7 mouse cellular contexts compared by ENCODE assay signal in the genomic region with DNA sequence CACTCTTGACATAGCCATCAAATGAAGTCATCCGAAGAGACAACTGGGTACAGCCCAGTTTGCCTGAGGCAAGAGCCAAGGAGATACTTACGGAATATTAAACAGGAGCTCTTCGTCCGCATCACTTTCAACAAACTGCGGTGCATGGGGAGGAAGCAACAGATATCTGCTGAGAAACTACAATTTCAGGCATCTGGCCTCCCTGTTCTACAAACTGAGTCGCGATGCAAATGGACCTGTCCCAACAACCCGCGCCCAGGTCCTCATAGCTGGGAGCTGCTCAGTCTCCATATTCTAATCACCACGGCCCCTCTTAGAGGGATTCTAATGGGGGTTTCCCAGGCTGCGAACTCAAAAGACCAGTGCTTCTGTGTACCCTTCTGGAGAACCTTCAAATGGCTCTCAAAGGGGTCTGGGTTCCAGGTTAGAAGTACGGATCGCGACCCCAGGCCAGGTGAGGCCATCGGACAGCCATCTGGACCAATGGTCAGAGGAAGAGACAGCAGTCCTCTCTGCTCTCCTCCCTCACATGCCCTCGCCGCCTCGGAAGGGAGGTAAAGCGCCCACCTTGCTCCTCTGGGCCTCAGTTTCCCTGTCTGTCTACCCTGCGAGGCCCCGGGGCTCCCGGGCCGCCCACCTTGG. TPM values are rescaled to one million over a fixed set of nuclear protein-coding genes. Genes with fewer than 3 reads are reported as not detected.
A peak's percentile ranks its signal among the peaks of the same experiment; 100 is the strongest.
DNase-seq lines count a peak whose midpoint lies in the region; ATAC-seq and TF ChIP-seq lines count a peak whose summit lies in the region.

No protein-coding gene starts in this region.

- DNase-seq in lung, embryonic 14.5 days, result peak; percentile 7
- DNase-seq in lung, adult 18-20 months, result no peak
- no peak for DNase-seq in embryonic facial prominence, embryonic 11.5 days (ENCODE audit: low spot score)
- DNase-seq in layer of hippocampus, adult 8-10 months (ENCODE audit: low spot score in 2 of 2), result no peak

- peak overlapping the region; percentile 83 for H3K27ac ChIP-seq in lung, embryonic 14.5 days (ENCODE audit: low read depth)
- H3K27ac ChIP-seq in embryonic facial prominence, embryonic 11.5 days (replicated peaks; ENCODE audit: low read depth, low read length), result peak overlapping the region; percentile 73
- peak overlapping the region; percentile 92 for H3K27ac ChIP-seq in hindbrain, embryonic 15.5 days (replicated peaks)
- H3K27ac ChIP-seq in midbrain, embryonic 12.5 days (replicated peaks), result peak overlapping the region; percentile 80

- H3K9ac ChIP-seq in lung, embryonic 14.5 days, result peak overlapping the region; percentile 95
- H3K9ac ChIP-seq in embryonic facial prominence, embryonic 11.5 days (replicated peaks; ENCODE audit: low read length), result peak overlapping the region; percentile 95
- H3K9ac ChIP-seq in hindbrain, embryonic 15.5 days, result peak overlapping the region; percentile 98
- H3K9ac ChIP-seq in midbrain, embryonic 12.5 days (replicated peaks), result peak overlapping the region; percentile 95

- 6% methylated on average over 23 of the region's 23 CpGs for WGBS in lung, embryonic 14.5 days
- WGBS in embryonic facial prominence, embryonic 11.5 days, result 8% methylated on average over 22 of the region's 23 CpGs
- 7% methylated on average over 22 of the region's 23 CpGs for WGBS in hindbrain, embryonic 15.5 days
- WGBS in midbrain, embryonic 12.5 days, result 10% methylated on average over 23 of the region's 23 CpGs

- H3K4me3 ChIP-seq in lung, embryonic 14.5 days (ENCODE audit: low read depth, low read length), result peak overlapping the region; percentile 95
- peak overlapping the region; percentile 95 for H3K4me3 ChIP-seq in embryonic facial prominence, embryonic 11.5 days (ENCODE audit: low read depth, low read length)
- H3K4me3 ChIP-seq in hindbrain, embryonic 15.5 days, result peak overlapping the region; percentile 98
- H3K4me3 ChIP-seq in midbrain, embryonic 12.5 days, result peak overlapping the region; percentile 97

- no peak for ATAC-seq in lung, embryonic 14.5 days (ENCODE audit: insufficient read depth)
- peak; percentile 10; the same call in 1 of the 2 replicates for ATAC-seq in embryonic facial prominence, embryonic 11.5 days (replicated peaks; ENCODE audit: insufficient number of reproducible peaks, low FRiP score, low TSS enrichment, low read depth)
- ATAC-seq in hindbrain, embryonic 15.5 days (ENCODE audit: low FRiP score, low read depth), result peak; percentile 5; the same call in 1 of the 2 replicates
- ATAC-seq in midbrain, embryonic 12.5 days (ENCODE audit: low FRiP score, low read depth), result no peak
- ATAC-seq in granulocyte monocyte progenitor cell, adult 5-6 weeks (replicated peaks; ENCODE audit: poor library complexity, severe bottlenecking), result no peak

- 0 out of 2 replicates have a peak, but pooled peaks cover 3% of the 10 kb centered on the region for H3K4me1 ChIP-seq in lung, embryonic 14.5 days (ENCODE audit: insufficient read depth)
- H3K4me1 ChIP-seq in embryonic facial prominence, embryonic 11.5 days (ENCODE audit: control insufficient read depth, insufficient read depth, low read length), result no peaks in the 10 kb centered on the region; the same call in 1 of the 2 replicates
- H3K4me1 ChIP-seq in hindbrain, embryonic 15.5 days (replicated peaks), result peaks cover 23% of the 10 kb centered on the region
- H3K4me1 ChIP-seq in midbrain, embryonic 12.5 days, result peaks cover 24% of the 10 kb centered on the region

- no peaks in the 10 kb centered on the region for H3K27me3 ChIP-seq in lung, embryonic 14.5 days (ENCODE audit: insufficient read depth, low read length)
- H3K27me3 ChIP-seq in embryonic facial prominence, embryonic 11.5 days (ENCODE audit: control insufficient read depth, insufficient read depth, low read length), result no peaks in the 10 kb centered on the region
- H3K27me3 ChIP-seq in hindbrain, embryonic 15.5 days, result no peaks in the 10 kb centered on the region
- no peaks in the 10 kb centered on the region for H3K27me3 ChIP-seq in midbrain, embryonic 12.5 days

- peaks cover 35% of the 10 kb centered on the region for H3K36me3 ChIP-seq in lung, embryonic 14.5 days (ENCODE audit: insufficient read depth)
- peaks cover 5% of the 10 kb centered on the region for H3K36me3 ChIP-seq in embryonic facial prominence, embryonic 11.5 days (replicated peaks; ENCODE audit: control insufficient read depth, insufficient read depth, low read depth, low read length)
- H3K36me3 ChIP-seq in hindbrain, embryonic 15.5 days, result peaks cover 14% of the 10 kb centered on the region; the same call in 1 of the 2 replicates
- peaks cover 36% of the 10 kb centered on the region for H3K36me3 ChIP-seq in midbrain, embryonic 12.5 days

- H3K4me2 ChIP-seq in lung, embryonic 14.5 days, result peak overlapping the region; percentile 81
- peak overlapping the region; percentile 84 for H3K4me2 ChIP-seq in embryonic facial prominence, embryonic 11.5 days (ENCODE audit: low read depth, low read length)
- H3K4me2 ChIP-seq in hindbrain, embryonic 15.5 days, result peak overlapping the region; percentile 97
- peak overlapping the region; percentile 84 for H3K4me2 ChIP-seq in midbrain, embryonic 12.5 days (replicated peaks)

- H3K9me3 ChIP-seq in lung, embryonic 14.5 days (ENCODE audit: low read depth, low read length), result no peaks in the 10 kb centered on the region
- H3K9me3 ChIP-seq in embryonic facial prominence, embryonic 11.5 days (replicated peaks; ENCODE audit: control insufficient read depth, low read length), result no peaks in the 10 kb centered on the region
- H3K9me3 ChIP-seq in hindbrain, embryonic 15.5 days, result no peaks in the 10 kb centered on the region
- H3K9me3 ChIP-seq in midbrain, embryonic 12.5 days, result no peaks in the 10 kb centered on the region

- TF ChIP-seq CTCF in lung, embryonic 14.5 days (IDR thresholded peaks at IDR 0.05; ENCODE audit: low read depth), result no peak

RNA-seq across cellular contexts. Expression of gene Pithd1, which starts 0.6 kb away (rescaled TPM):
- 54.6 and 61.5 TPM in 2 replicates for polyA plus RNA-seq in lung, embryonic 14.5 days (2014; fragmentation: Nextera tagmentation; extraction: Ambion mirVana)
- 65.3 and 67.9 TPM in 2 replicates for polyA plus RNA-seq in embryonic facial prominence, embryonic 11.5 days (2014; fragmentation: Nextera tagmentation; extraction: Ambion mirVana)
- 63.6 and 66.4 TPM in 2 replicates for polyA plus RNA-seq in hindbrain, embryonic 15.5 days (2015; fragmentation: Nextera tagmentation; extraction: Ambion mirVana)
- polyA plus RNA-seq in midbrain, embryonic 12.5 days (2016; fragmentation: Nextera tagmentation; extraction: Ambion mirVana), result 56.0 and 58.3 TPM in 2 replicates
- total RNA-seq in layer of hippocampus, adult 8-10 months (2022), result 10 to 100 TPM; 79.8 to 89.2 (median 83.7) TPM
- 21.2 and 24.7 TPM in 2 replicates for total RNA-seq in granulocyte monocyte progenitor cell, adult 5-6 weeks (2014; fragmentation: Nextera tagmentation)
- 29.1 and 38.0 TPM in 2 replicates for total RNA-seq in granulocyte monocyte progenitor cell, adult 5-6 weeks (2017)

RNA-seq across cellular contexts. Expression of gene Lypla2, which starts 14.0 kb away (rescaled TPM):
- 117 and 132 TPM in 2 replicates for polyA plus RNA-seq in lung, embryonic 14.5 days (2014; fragmentation: Nextera tagmentation; extraction: Ambion mirVana)
- polyA plus RNA-seq in embryonic facial prominence, embryonic 11.5 days (2014; fragmentation: Nextera tagmentation; extraction: Ambion mirVana), result 99.6 and 114 TPM in 2 replicates
- 200 and 214 TPM in 2 replicates for polyA plus RNA-seq in hindbrain, embryonic 15.5 days (2015; fragmentation: Nextera tagmentation; extraction: Ambion mirVana)
- polyA plus RNA-seq in midbrain, embryonic 12.5 days (2016; fragmentation: Nextera tagmentation; extraction: Ambion mirVana), result 162 and 163 TPM in 2 replicates
- total RNA-seq in layer of hippocampus, adult 8-10 months (2022), result 100 to 1,000 TPM in 2 of 4 experiments, 10 to 100 TPM in 2; 94.3 to 103 (median 98.5) TPM
- total RNA-seq in granulocyte monocyte progenitor cell, adult 5-6 weeks (2014; fragmentation: Nextera tagmentation), result 28.6 and 60.0 TPM in 2 replicates
- 19.4 and 20.4 TPM in 2 replicates for total RNA-seq in granulocyte monocyte progenitor cell, adult 5-6 weeks (2017)

RNA-seq across cellular contexts. Expression of gene Gale, which starts 22.9 kb away (rescaled TPM):
- polyA plus RNA-seq in lung, embryonic 14.5 days (2014; fragmentation: Nextera tagmentation; extraction: Ambion mirVana), result 27.0 and 30.3 TPM in 2 replicates
- polyA plus RNA-seq in embryonic facial prominence, embryonic 11.5 days (2014; fragmentation: Nextera tagmentation; extraction: Ambion mirVana), result 23.1 and 25.8 TPM in 2 replicates
- 43.8 and 48.1 TPM in 2 replicates for polyA plus RNA-seq in hindbrain, embryonic 15.5 days (2015; fragmentation: Nextera tagmentation; extraction: Ambion mirVana)
- polyA plus RNA-seq in midbrain, embryonic 12.5 days (2016; fragmentation: Nextera tagmentation; extraction: Ambion mirVana), result 32.1 and 32.8 TPM in 2 replicates
- 10 to 100 TPM; 22.3 to 28.1 (median 26.3) TPM for total RNA-seq in layer of hippocampus, adult 8-10 months (2022)
- 6.3 and 11.1 TPM in 2 replicates for total RNA-seq in granulocyte monocyte progenitor cell, adult 5-6 weeks (2014; fragmentation: Nextera tagmentation)
- total RNA-seq in granulocyte monocyte progenitor cell, adult 5-6 weeks (2017), result 5.0 and 5.3 TPM in 2 replicates

RNA-seq across cellular contexts. Expression of gene Eloa, which starts 35.1 kb away (rescaled TPM):
- polyA plus RNA-seq in lung, embryonic 14.5 days (2014; fragmentation: Nextera tagmentation; extraction: Ambion mirVana), result 41.8 and 42.5 TPM in 2 replicates
- 49.9 and 51.0 TPM in 2 replicates for polyA plus RNA-seq in embryonic facial prominence, embryonic 11.5 days (2014; fragmentation: Nextera tagmentation; extraction: Ambion mirVana)
- polyA plus RNA-seq in hindbrain, embryonic 15.5 days (2015; fragmentation: Nextera tagmentation; extraction: Ambion mirVana), result 26.9 and 27.2 TPM in 2 replicates
- polyA plus RNA-seq in midbrain, embryonic 12.5 days (2016; fragmentation: Nextera tagmentation; extraction: Ambion mirVana), result 34.2 and 36.1 TPM in 2 replicates
- 10 to 100 TPM; 26.3 to 30.5 (median 28.8) TPM for total RNA-seq in layer of hippocampus, adult 8-10 months (2022)
- 49.1 and 52.3 TPM in 2 replicates for total RNA-seq in granulocyte monocyte progenitor cell, adult 5-6 weeks (2014; fragmentation: Nextera tagmentation)
- total RNA-seq in granulocyte monocyte progenitor cell, adult 5-6 weeks (2017), result 62.1 and 63.6 TPM in 2 replicates

RNA-seq across cellular contexts. Expression of gene Hmgcl, which starts 40.2 kb away (rescaled TPM):
- polyA plus RNA-seq in lung, embryonic 14.5 days (2014; fragmentation: Nextera tagmentation; extraction: Ambion mirVana), result 71.7 and 78.1 TPM in 2 replicates
- polyA plus RNA-seq in embryonic facial prominence, embryonic 11.5 days (2014; fragmentation: Nextera tagmentation; extraction: Ambion mirVana), result 67.0 and 76.0 TPM in 2 replicates
- polyA plus RNA-seq in hindbrain, embryonic 15.5 days (2015; fragmentation: Nextera tagmentation; extraction: Ambion mirVana), result 58.9 and 61.5 TPM in 2 replicates
- polyA plus RNA-seq in midbrain, embryonic 12.5 days (2016; fragmentation: Nextera tagmentation; extraction: Ambion mirVana), result 52.7 and 54.1 TPM in 2 replicates
- 10 to 100 TPM; 34.6 to 39.1 (median 37.6) TPM for total RNA-seq in layer of hippocampus, adult 8-10 months (2022)
- total RNA-seq in granulocyte monocyte progenitor cell, adult 5-6 weeks (2014; fragmentation: Nextera tagmentation), result 51.5 and 61.2 TPM in 2 replicates
- total RNA-seq in granulocyte monocyte progenitor cell, adult 5-6 weeks (2017), result 36.6 and 40.8 TPM in 2 replicates

Comparison
In these comparisons a context has a peak if more than half of its experiments do, and no peak if none do; other contexts are left out.
1. ATAC-seq: peak in embryonic facial prominence, embryonic 11.5 days (single experiment) and hindbrain, embryonic 15.5 days (single experiment); none in lung, embryonic 14.5 days (single experiment), midbrain, embryonic 12.5 days (single experiment) and granulocyte monocyte progenitor cell, adult 5-6 weeks (single experiment).
2. Peak in every context shown above with its lines, with median percentiles within 50 percentile points of each other: H3K27ac ChIP-seq, H3K4me2 ChIP-seq, H3K4me3 ChIP-seq and H3K9ac ChIP-seq.